Mouse (Mus musculus) CH12F3 (cell line): ENCODE data around the gene Ttc30b.
"Not testable (repeated sequence)": the region's sequence is repeated elsewhere in the genome, so short reads cannot be mapped to it uniquely, and the experiment has no call there.

Experiments used
- in situ Hi-C: fragments of 300-500 bp; cut with MboI; formaldehyde crosslinking; loops from 2 replicates; pipeline ENCODE4 v1.14.3; 2020; ENCODE audit warnings: low sequenced_read_pairs

The Ttc30b gene

GRCm38 (mm10) chr2:75938117-75939063 lies at the start of gene Ttc30b:
TSS of gene Ttc30b (minus strand) at chr2:75938585.
- in situ Hi-C loops = no loop called here

- in situ Hi-C loops = no loop called here
Measured at GRCm38 (mm10) chr2:75987739-75988138, 49.4 kb upstream of the Ttc30b start.

- in situ Hi-C loops = no loop called here
Measured at GRCm38 (mm10) chr2:75985124-75985523, 46.7 kb upstream of the Ttc30b start.

GRCm38 (mm10) chr2:75983847-75984246 lies 45.5 kb upstream of the Ttc30b start:
- in situ Hi-C loops = no loop called here

GRCm38 (mm10) chr2:75983091-75983490 lies 44.7 kb upstream of the Ttc30b start:
- in situ Hi-C loops = no loop called here

GRCm38 (mm10) chr2:75982626-75983025 lies 44.2 kb upstream of the Ttc30b start:
- in situ Hi-C loops = no loop called here

- in situ Hi-C loops = not testable (repeated sequence)
Measured at GRCm38 (mm10) chr2:75981440-75982081, 43.2 kb upstream of the Ttc30b start, which contains the start of gene Ttc30a1. TSS of gene Ttc30a1 (minus strand) at chr2:75981967.

GRCm38 (mm10) chr2:75980933-75981439 lies 42.6 kb upstream of the Ttc30b start:
- in situ Hi-C loops = not testable (repeated sequence)

- in situ Hi-C loops = not testable (repeated sequence)
Measured at GRCm38 (mm10) chr2:75977752-75978368, 39.5 kb upstream of the Ttc30b start, which contains the start of gene Ttc30a2. TSS of gene Ttc30a2 (minus strand) at chr2:75978170.

- in situ Hi-C loops = not testable (repeated sequence)
Measured at GRCm38 (mm10) chr2:75976070-75976469, 37.7 kb upstream of the Ttc30b start.

GRCm38 (mm10) chr2:75974131-75974530 lies 35.7 kb upstream of the Ttc30b start:
- in situ Hi-C loops = loop anchor here (25.0 kb wide), 1 partner anchor 362 kb away; no protein-coding TSS in a partner anchor

GRCm38 (mm10) chr2:75964972-75965371 lies 26.6 kb upstream of the Ttc30b start:
- in situ Hi-C loops = loop anchor here (25.0 kb wide), 1 partner anchor 353 kb away; no protein-coding TSS in a partner anchor

- in situ Hi-C loops = loop anchor here (25.0 kb wide), 1 partner anchor 352 kb away; no protein-coding TSS in a partner anchor
Measured at GRCm38 (mm10) chr2:75964512-75964911, 26.1 kb upstream of the Ttc30b start.

- in situ Hi-C loops = loop anchor here (25.0 kb wide), 1 partner anchor 352 kb away; no protein-coding TSS in a partner anchor
Measured at GRCm38 (mm10) chr2:75964051-75964450, 25.7 kb upstream of the Ttc30b start.

GRCm38 (mm10) chr2:75963211-75963840 lies 24.9 kb upstream of the Ttc30b start:
- in situ Hi-C loops = loop anchor here (25.0 kb wide), 1 partner anchor 351 kb away; no protein-coding TSS in a partner anchor

- in situ Hi-C loops = loop anchor here (25.0 kb wide), 1 partner anchor 348 kb away; no protein-coding TSS in a partner anchor
Measured at GRCm38 (mm10) chr2:75960366-75961330, 22.3 kb upstream of the Ttc30b start.

GRCm38 (mm10) chr2:75959850-75960365 lies 21.5 kb upstream of the Ttc30b start:
- in situ Hi-C loops = loop anchor here (25.0 kb wide), 1 partner anchor 348 kb away; no protein-coding TSS in a partner anchor

GRCm38 (mm10) chr2:75959183-75959849 lies 20.9 kb upstream of the Ttc30b start:
- in situ Hi-C loops = loop anchor here (25.0 kb wide), 1 partner anchor 347 kb away; no protein-coding TSS in a partner anchor
